Mouse (Mus musculus) limb, embryonic 13.5 days (tissue): ENCODE data around the gene Als2cl. TPM values are rescaled to one million over a fixed set of nuclear protein-coding genes. Genes with fewer than 3 reads are reported as not detected.

Experiments
- ATAC-seq: fragments of 200-750 bp; cut with Nextera tagmentation; 2 replicates; pipeline ENCODE4 v1.8.0; 2017; ENCODE audit warnings: low read depth, moderate number of reproducible peaks, moderate TSS enrichment; ENCODE audit not compliant: low FRiP score
- H3K27ac ChIP-seq: fragments of 300-500 bp; sonication (generic); 2 replicates; pipeline ENCODE4 v1.5.1; 2015; ENCODE audit warnings: inconsistent platforms, mild to moderate bottlenecking, moderate library complexity
- H3K27me3 ChIP-seq: fragments of 300-500 bp; sonication (generic); 2 replicates; pipeline ENCODE4 v1.6.1; 2015; ENCODE audit warnings: mild to moderate bottlenecking, inconsistent platforms
- H3K36me3 ChIP-seq: fragments of 300-500 bp; sonication (generic); 2 replicates; pipeline ENCODE4 v1.6.1; 2015; ENCODE audit warnings: inconsistent platforms, mild to moderate bottlenecking, moderate library complexity
- H3K4me1 ChIP-seq: fragments of 300-500 bp; sonication (generic); 2 replicates; pipeline ENCODE4 v1.6.1; 2015; ENCODE audit warnings: inconsistent platforms
- H3K4me2 ChIP-seq: fragments of 300-500 bp; sonication (generic); replicated peaks from 2 replicates; pipeline ENCODE4 v1.6.1; 2015; ENCODE audit warnings: inconsistent platforms, mild to moderate bottlenecking, moderate library complexity
- H3K4me3 ChIP-seq: fragments of 300-500 bp; sonication (generic); 2 replicates; pipeline ENCODE4 v1.5.1; 2015; ENCODE audit warnings: moderate library complexity, mild to moderate bottlenecking, inconsistent platforms
- H3K9ac ChIP-seq: fragments of 300-500 bp; sonication (generic); 2 replicates; pipeline ENCODE4 v1.6.1; 2015; ENCODE audit warnings: mild to moderate bottlenecking, inconsistent platforms
- H3K9me3 ChIP-seq: fragments of 300-500 bp; sonication (generic); 2 replicates; pipeline ENCODE4 v1.6.1; 2016; ENCODE audit warnings: inconsistent platforms
- WGBS: fragments of 180-500 bp; shearing (Covaris S2); methylation state at CpG from one replicate; pipeline ENCODE4 v1.1.7; 2015; 5-methylcytosine and 5-hydroxymethylcytosine counted together
- polyA plus RNA-seq: library from polyadenylated mRNA; unstranded; fragments of >200 nt; fragmentation: Nextera tagmentation; extraction: Ambion mirVana; gene quantifications from 2 replicates; pipeline ENCODE4 v1.2.1, GENCODE M21; 2015

The Als2cl gene
- 1.3 and 1.4 TPM in 2 replicates for polyA plus RNA-seq

GRCm38 (mm10) chr9:110879191-110879920 lies at the start of gene Als2cl:
Als2cl (plus strand) TSS chr9:110879870.
- Histone ChIP-seq H3K27me3 (peaks cover 60% of the 10 kb centered on the region), H3K9ac (peak within 1 kb of the TSS; percentile 66), H3K4me1 (peaks cover 25% of the 10 kb centered on the region), H3K4me3 (peak within 1 kb of the TSS; percentile 60), H3K4me2 (peak within 1 kb of the TSS; percentile 88), H3K36me3 (no peaks in the 10 kb centered on the region), H3K9me3 (no peaks in the 10 kb centered on the region), H3K27ac (no peak within 1 kb of the TSS)
- 16% methylated on average over 12 of the region's 12 CpGs for WGBS
- ATAC-seq: 0 out of 2 replicates have a peak, but pooled peaks have one; percentile 24

GRCm38 (mm10) chr9:110833021-110833420 lies 46.6 kb upstream of the Als2cl start:
- Histone ChIP-seq H3K4me3 (no peak overlapping the region), H3K9ac (no peak overlapping the region), H3K9me3 (no peaks in the 10 kb centered on the region), H3K36me3 (no peaks in the 10 kb centered on the region), H3K27ac (no peak overlapping the region), H3K27me3 (0 out of 2 replicates have a peak, but pooled peaks cover 3% of the 10 kb centered on the region), H3K4me1 (no peaks in the 10 kb centered on the region), H3K4me2 (no peak overlapping the region)
- WGBS: 73% methylated on average over 5 of the region's 5 CpGs
- no peak for ATAC-seq

DNA sequence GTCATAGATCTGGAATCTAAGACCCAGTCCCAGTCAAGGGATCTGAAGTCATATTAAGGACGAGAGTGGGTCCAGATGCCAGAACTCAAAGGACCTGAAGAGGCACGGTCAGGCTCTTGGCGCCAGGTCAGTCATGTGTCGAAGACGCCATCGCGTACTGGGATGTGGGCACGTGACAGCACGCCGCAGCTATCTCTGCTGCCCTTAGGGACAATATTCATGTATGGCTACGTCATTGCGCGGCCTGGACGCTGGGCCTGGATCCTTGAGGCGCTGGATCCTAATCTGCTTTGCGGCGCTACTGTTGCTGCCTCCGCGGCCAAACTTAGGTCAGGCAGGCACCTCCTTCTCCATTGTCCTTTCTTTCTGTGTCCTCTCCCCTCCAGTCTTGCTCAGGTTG lies 45.3 kb upstream of the Als2cl start, which contains the start of gene Prss45:
Gene Prss45, plus strand, starts transcription at position 178 of the 400 bp plus-strand sequence.
- H3K9me3 ChIP-seq: no peaks in the 10 kb centered on the region
- H3K27ac ChIP-seq: no peak within 1 kb of the TSS
- 80% methylated on average over 19 of the region's 19 CpGs for WGBS
- peak within 1 kb of the TSS; percentile 11; the same call in 1 of the 2 replicates for H3K4me2 ChIP-seq
- 0 out of 2 replicates have a peak, but pooled peaks cover 3% of the 10 kb centered on the region for H3K27me3 ChIP-seq
- H3K4me1 ChIP-seq: no peaks in the 10 kb centered on the region
- no peak for ATAC-seq
- H3K9ac ChIP-seq: no peak within 1 kb of the TSS
- no peaks in the 10 kb centered on the region for H3K36me3 ChIP-seq
- no peak within 1 kb of the TSS for H3K4me3 ChIP-seq

DNA sequence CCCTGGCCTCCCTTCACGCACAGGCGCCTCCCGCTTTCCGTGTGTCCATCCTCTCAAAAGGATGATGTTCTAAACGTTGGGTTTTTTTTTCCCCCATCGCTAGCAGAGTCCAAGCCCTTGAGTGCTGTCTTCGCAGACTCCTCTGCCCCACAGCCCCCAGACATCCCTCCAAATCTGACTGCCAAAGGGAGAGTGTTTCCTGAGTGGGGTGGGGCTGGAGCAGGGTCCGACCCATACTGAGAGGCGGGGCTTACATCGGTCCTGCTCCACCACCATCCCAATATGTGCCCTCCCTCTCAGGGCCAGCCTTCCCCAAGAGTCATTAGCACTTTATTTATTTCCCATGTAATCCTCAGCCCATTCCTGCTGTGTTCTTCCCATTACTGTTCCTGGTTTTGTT lies 44.7 kb upstream of the Als2cl start:
- no peak overlapping the region for H3K4me3 ChIP-seq
- peak overlapping the region; percentile 11; the same call in 1 of the 2 replicates for H3K4me2 ChIP-seq
- no peaks in the 10 kb centered on the region for H3K4me1 ChIP-seq
- H3K27ac ChIP-seq: no peak overlapping the region
- ATAC-seq: no peak
- H3K36me3 ChIP-seq: no peaks in the 10 kb centered on the region
- 0 out of 2 replicates have a peak, but pooled peaks cover 3% of the 10 kb centered on the region for H3K27me3 ChIP-seq
- H3K9me3 ChIP-seq: no peaks in the 10 kb centered on the region
- H3K9ac ChIP-seq: no peak overlapping the region
- 23% methylated on average over 10 of the region's 10 CpGs for WGBS

GRCm38 (mm10) chr9:110836112-110836511 lies 43.6 kb upstream of the Als2cl start:
- Histone ChIP-seq H3K9me3 (no peaks in the 10 kb centered on the region), H3K4me2 (no peak overlapping the region), H3K36me3 (no peaks in the 10 kb centered on the region), H3K27me3 (0 out of 2 replicates have a peak, but pooled peaks cover 3% of the 10 kb centered on the region), H3K27ac (no peak overlapping the region), H3K4me1 (no peaks in the 10 kb centered on the region), H3K9ac (no peak overlapping the region), H3K4me3 (no peak overlapping the region)
- WGBS: 54% methylated on average over 2 of the region's 2 CpGs
- ATAC-seq: no peak

- 83% methylated on average over 6 of the region's 6 CpGs for WGBS
- Histone ChIP-seq H3K27me3 (no peaks in the 10 kb centered on the region), H3K4me2 (no peak overlapping the region)
These were observed 38.8 kb upstream of the Als2cl start for GRCm38 (mm10) chr9:110840905-110841304.

GRCm38 (mm10) chr9:110841438-110841837 lies 38.2 kb upstream of the Als2cl start:
- WGBS: 75% methylated on average over 2 of the region's 2 CpGs
- no peak overlapping the region for H3K4me3 ChIP-seq
- no peak for ATAC-seq
- H3K27me3 ChIP-seq: no peaks in the 10 kb centered on the region
- no peak overlapping the region for H3K27ac ChIP-seq
- no peak overlapping the region for H3K4me2 ChIP-seq
- H3K4me1 ChIP-seq: no peaks in the 10 kb centered on the region
- no peak overlapping the region for H3K9ac ChIP-seq
- no peaks in the 10 kb centered on the region for H3K36me3 ChIP-seq
- H3K9me3 ChIP-seq: no peaks in the 10 kb centered on the region

More at GRCm38 (mm10) chr9:110840905-110841304, 38.8 kb upstream of the Als2cl start:
- Histone ChIP-seq H3K4me3 (no peak overlapping the region), H3K9me3 (no peaks in the 10 kb centered on the region), H3K27ac (no peak overlapping the region), H3K9ac (no peak overlapping the region), H3K4me1 (no peaks in the 10 kb centered on the region), H3K36me3 (no peaks in the 10 kb centered on the region)
- no peak for ATAC-seq

DNA sequence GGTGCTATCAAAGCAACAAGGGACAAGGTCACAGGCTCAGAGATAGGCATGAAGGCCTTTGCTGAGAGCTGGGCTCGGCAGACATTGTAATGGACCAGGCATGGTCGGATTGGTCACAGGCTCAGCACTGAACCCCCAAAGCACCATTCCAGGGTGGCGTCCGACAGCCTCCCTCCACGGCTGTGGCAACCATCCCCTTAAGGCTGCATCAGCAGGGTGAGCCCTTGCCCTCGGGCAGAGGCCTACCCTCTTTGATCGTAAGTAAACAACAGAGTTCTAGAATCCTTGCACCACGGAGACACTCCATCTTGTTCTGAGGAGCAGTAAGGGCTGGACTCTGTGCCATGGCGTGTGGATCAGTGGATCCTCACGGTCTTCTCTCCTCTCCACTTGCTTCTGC lies 35.5 kb upstream of the Als2cl start, which contains the start of gene Prss46:
Gene Prss46, plus strand, starts transcription at position 301 of the 400 bp plus-strand sequence.
- H3K36me3 ChIP-seq: no peaks in the 10 kb centered on the region
- no peak for ATAC-seq
- H3K9me3 ChIP-seq: no peaks in the 10 kb centered on the region
- H3K4me3 ChIP-seq: no peak within 1 kb of the TSS
- no peak within 1 kb of the TSS; the same call in 1 of the 2 replicates for H3K9ac ChIP-seq
- WGBS: 78% methylated on average over 10 of the region's 10 CpGs
- H3K27ac ChIP-seq: no peak within 1 kb of the TSS
- no peak within 1 kb of the TSS for H3K4me2 ChIP-seq
- H3K4me1 ChIP-seq: no peaks in the 10 kb centered on the region
- no peaks in the 10 kb centered on the region for H3K27me3 ChIP-seq

- no peak for ATAC-seq
- no peaks in the 10 kb centered on the region for H3K9me3 ChIP-seq
- no peaks in the 10 kb centered on the region for H3K36me3 ChIP-seq
- H3K4me3 ChIP-seq: no peak overlapping the region
- H3K4me2 ChIP-seq: no peak overlapping the region
- H3K9ac ChIP-seq: no peak overlapping the region
- H3K4me1 ChIP-seq: no peaks in the 10 kb centered on the region
- no peak overlapping the region for H3K27ac ChIP-seq
- no peaks in the 10 kb centered on the region for H3K27me3 ChIP-seq
- WGBS: 81% methylated on average over 7 of the region's 7 CpGs
These were observed 30.5 kb upstream of the Als2cl start for GRCm38 (mm10) chr9:110849162-110849561.

GRCm38 (mm10) chr9:110855903-110856302 lies 23.8 kb upstream of the Als2cl start:
- WGBS: 69% methylated on average over 7 of the region's 7 CpGs
- no peak for ATAC-seq
- Histone ChIP-seq H3K27me3 (peaks cover 26% of the 10 kb centered on the region), H3K9ac (no peak overlapping the region), H3K27ac (no peak overlapping the region), H3K9me3 (no peaks in the 10 kb centered on the region), H3K4me1 (peaks cover 12% of the 10 kb centered on the region), H3K36me3 (no peaks in the 10 kb centered on the region), H3K4me2 (no peak overlapping the region), H3K4me3 (no peak overlapping the region)

GRCm38 (mm10) chr9:110856920-110857319 lies 22.8 kb upstream of the Als2cl start:
- Histone ChIP-seq H3K9me3 (no peaks in the 10 kb centered on the region), H3K36me3 (no peaks in the 10 kb centered on the region), H3K9ac (no peak overlapping the region), H3K4me1 (peaks cover 12% of the 10 kb centered on the region), H3K4me3 (no peak overlapping the region), H3K4me2 (no peak overlapping the region), H3K27me3 (peaks cover 26% of the 10 kb centered on the region), H3K27ac (no peak overlapping the region)
- WGBS: 62% methylated on average over 4 of the region's 4 CpGs
- no peak for ATAC-seq

- Histone ChIP-seq H3K4me1 (peaks cover 12% of the 10 kb centered on the region), H3K27ac (no peak within 1 kb of the TSS), H3K4me3 (peak within 1 kb of the TSS; percentile 36), H3K4me2 (peak within 1 kb of the TSS; percentile 67), H3K9ac (peak within 1 kb of the TSS; percentile 40; the same call in 1 of the 2 replicates), H3K27me3 (peaks cover 26% of the 10 kb centered on the region), H3K9me3 (no peaks in the 10 kb centered on the region), H3K36me3 (no peaks in the 10 kb centered on the region)
- WGBS: 11% methylated on average over 49 of the region's 50 CpGs
- ATAC-seq: peak; percentile 57; the same call in 1 of the 2 replicates
These were observed 21.7 kb upstream of the Als2cl start, which contains the start of gene Prss50 for GRCm38 (mm10) chr9:110857781-110858472. Prss50 (plus strand) TSS chr9:110857967.
